Mouse (Mus musculus) testis, adult 2 months (tissue): Measurements from ENCODE around the gene Grin1. TPM values are rescaled to one million over a fixed set of nuclear protein-coding genes. Genes with fewer than 3 reads are reported as not detected.

ENCODE experiments used
- H3K27ac ChIP-seq: fragments of 200-500 bp; 2 replicates; pipeline ENCODE4 v1.5.1; 2012; ENCODE audit warnings: low read depth, low read length; ENCODE audit not compliant: control insufficient read depth, insufficient read depth
- H3K27me3 ChIP-seq: fragments of 200-500 bp; 2 replicates; pipeline ENCODE4 v1.6.1; 2012; ENCODE audit warnings: mild to moderate bottlenecking, low read length, moderate library complexity; ENCODE audit not compliant: control insufficient read depth, insufficient read depth
- H3K36me3 ChIP-seq: fragments of 200-500 bp; 2 replicates; pipeline ENCODE4 v1.6.1; 2012; ENCODE audit warnings: mild to moderate bottlenecking, low read length; ENCODE audit not compliant: control insufficient read depth, insufficient read depth
- H3K4me1 ChIP-seq: fragments of 200-500 bp; 2 replicates; pipeline ENCODE4 v1.6.1; 2012; ENCODE audit warnings: low read length; ENCODE audit not compliant: control insufficient read depth, insufficient read depth
- H3K4me3 ChIP-seq: fragments of 200-500 bp; 2 replicates; pipeline ENCODE4 v1.5.1; 2012; ENCODE audit warnings: low read depth, mild to moderate bottlenecking, low read length, moderate library complexity, mixed read lengths; ENCODE audit not compliant: control insufficient read depth
- CTCF ChIP-seq: fragments of 200-500 bp; IDR thresholded peaks from 2 replicates; pipeline ENCODE4 v1.5.1; 2012; ENCODE audit warnings: low read depth, mild to moderate bottlenecking, inconsistent platforms, low read length, moderate library complexity; ENCODE audit not compliant: control insufficient read depth, insufficient read depth, insufficient replicate concordance
- POLR2A ChIP-seq: fragments of 200-500 bp; IDR thresholded peaks from 2 replicates; pipeline ENCODE4 v1.6.1; 2012; ENCODE audit warnings: low read depth, mild to moderate bottlenecking, inconsistent platforms, low read length, moderate library complexity; ENCODE audit not compliant: control insufficient read depth
- polyA plus RNA-seq: library from polyadenylated mRNA; depleted of rRNA; stranded (reverse); fragments of >200 nt; gene quantifications from 2 replicates; pipeline ENCODE4 v1.2.3, GENCODE M21; 2012; rRNA removed

Grin1 gene
- 0.38 and 0.75 TPM in 2 replicates for polyA plus RNA-seq

- no peaks in the 10 kb centered on the region for H3K36me3 ChIP-seq
- H3K27me3 ChIP-seq: no peaks in the 10 kb centered on the region
- H3K27ac ChIP-seq: no peak within 1 kb of the TSS
- H3K4me1 ChIP-seq: peaks cover 8% of the 10 kb centered on the region
- TF ChIP-seq CTCF (no peak), POLR2A (no peak)
- peak within 1 kb of the TSS; percentile 74 for H3K4me3 ChIP-seq
These were observed at the start of gene Grin1 for GRCm38 (mm10) chr2:25318971-25319773. Grin1 (minus strand) TSS chr2:25319187.

DNA sequence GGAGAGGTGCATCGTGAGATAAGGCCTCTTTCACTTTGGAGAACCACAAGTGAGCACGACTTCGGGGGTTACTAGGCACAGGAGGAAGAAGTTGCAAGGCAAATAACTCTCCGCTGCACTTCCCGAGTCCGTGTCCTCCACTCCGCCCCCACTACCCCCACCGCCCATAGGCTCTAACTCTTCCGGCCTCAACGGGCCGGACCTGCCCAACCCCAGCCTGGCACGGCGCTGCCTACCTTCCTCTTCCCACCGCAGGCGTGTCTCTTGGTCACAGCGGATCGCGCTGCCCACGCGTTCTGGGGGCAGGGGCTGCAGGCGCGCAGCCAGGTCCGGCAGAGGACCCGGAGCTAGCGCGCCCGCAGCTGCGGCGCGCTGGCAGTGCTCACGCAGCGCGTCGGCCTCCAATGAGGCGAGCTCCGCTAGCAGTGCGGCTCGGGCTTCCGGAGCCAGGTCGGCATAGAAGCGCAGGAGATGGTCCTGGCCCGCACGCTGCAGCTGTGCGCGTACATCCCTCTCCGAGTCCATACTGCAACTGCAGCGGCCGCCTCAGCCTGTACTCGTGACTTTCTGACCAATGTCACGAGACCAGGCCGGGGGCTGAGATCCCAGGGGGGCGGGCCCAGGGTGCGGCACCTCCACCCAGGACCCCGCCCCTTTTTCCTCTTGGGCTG lies 46.2 kb upstream of the Grin1 start, which contains the start of gene Uap1l1:
Gene Uap1l1 (minus strand): TSS at position 592 of the 671 bp plus-strand sequence.
- H3K4me1 ChIP-seq: peaks cover 3% of the 10 kb centered on the region
- H3K4me3 ChIP-seq: peak within 1 kb of the TSS; percentile 55
- H3K27ac ChIP-seq: no peak within 1 kb of the TSS
- no peaks in the 10 kb centered on the region for H3K36me3 ChIP-seq
- no peaks in the 10 kb centered on the region for H3K27me3 ChIP-seq
- peak; percentile 52; the same call in 1 of the 2 replicates for TF ChIP-seq POLR2A
- no peak for TF ChIP-seq CTCF

DNA sequence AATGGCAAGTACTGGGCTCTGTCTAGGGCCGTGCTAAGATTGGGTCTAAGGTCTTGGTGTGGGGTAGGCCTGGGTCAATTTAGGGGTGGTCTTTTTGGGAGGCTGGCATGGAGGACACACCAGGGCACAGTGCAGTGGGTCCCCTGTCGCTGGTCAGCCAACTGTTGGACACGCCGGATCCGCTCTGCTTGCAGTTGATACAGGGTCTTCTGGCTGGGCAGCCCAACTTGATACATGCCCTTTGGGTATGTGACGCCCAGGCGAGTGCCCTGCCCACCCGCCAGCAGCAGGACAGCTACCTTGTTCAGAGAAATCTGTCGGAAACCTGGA lies 45.7 kb upstream of the Grin1 start:
- H3K27me3 ChIP-seq: no peaks in the 10 kb centered on the region

DNA sequence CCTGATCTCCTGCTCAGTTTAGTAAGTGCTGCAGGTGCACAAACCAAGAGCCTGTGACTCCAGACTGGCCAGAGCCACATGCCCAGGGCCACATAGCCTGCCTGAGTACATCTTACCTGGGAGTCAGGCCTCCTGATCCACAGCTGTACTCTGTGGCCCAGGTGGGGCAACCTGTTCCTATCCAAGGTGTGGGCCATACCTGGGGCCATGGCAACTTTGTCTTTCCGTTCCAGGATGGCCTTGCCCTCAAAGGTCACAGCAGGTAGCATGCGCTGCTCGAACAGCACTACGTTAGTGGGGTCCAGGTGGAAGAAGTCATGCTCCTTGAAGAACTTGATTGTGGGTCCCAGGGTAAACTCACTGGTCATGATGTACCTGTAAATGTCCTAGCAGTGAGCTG lies 45.3 kb upstream of the Grin1 start:
- H3K27me3 ChIP-seq: no peaks in the 10 kb centered on the region

More for the DNA sequence above, 45.7 kb upstream of the Grin1 start:
- Histone ChIP-seq H3K36me3 (no peaks in the 10 kb centered on the region), H3K27ac (no peak overlapping the region), H3K4me1 (peaks cover 3% of the 10 kb centered on the region), H3K4me3 (0 out of 2 replicates have a peak overlapping the region, but pooled peaks have one; percentile 4)
- no peak for TF ChIP-seq CTCF
- no peak for TF ChIP-seq POLR2A

DNA sequence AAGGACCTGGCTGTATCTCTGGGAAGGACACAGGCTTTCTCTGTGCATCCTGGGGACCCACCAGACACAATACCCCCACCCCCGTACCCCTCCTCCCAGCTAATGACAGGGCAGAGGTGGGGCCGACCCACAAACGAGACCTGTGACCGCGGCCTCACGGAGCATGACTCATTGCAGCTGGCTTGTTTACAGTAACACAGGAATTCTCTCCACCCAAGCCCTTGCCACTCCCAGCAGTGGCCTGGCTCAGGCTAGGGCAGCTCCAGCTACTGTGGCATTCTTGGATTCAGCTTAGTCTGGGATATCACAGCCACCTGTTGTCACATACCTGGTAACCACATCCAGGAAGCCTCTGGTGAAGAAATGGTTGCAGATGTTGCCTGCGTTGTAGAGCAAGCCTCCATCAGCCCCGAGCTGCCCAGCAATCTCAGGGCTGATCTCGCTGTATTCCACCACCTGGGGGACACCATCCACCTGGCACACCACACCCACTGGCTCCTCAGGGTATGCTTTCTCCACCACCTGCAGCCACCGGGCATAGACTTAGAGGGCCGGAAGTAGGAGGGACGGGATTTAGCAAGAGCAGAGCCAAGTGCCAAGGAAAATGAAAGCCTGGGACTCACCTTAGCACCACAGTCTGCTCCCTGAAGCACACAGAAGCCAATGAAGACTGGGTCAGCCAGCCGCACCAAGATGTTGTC lies 44.6 kb upstream of the Grin1 start:
- no peak overlapping the region for H3K27ac ChIP-seq
- H3K36me3 ChIP-seq: no peaks in the 10 kb centered on the region
- no peaks in the 10 kb centered on the region for H3K27me3 ChIP-seq
- no peak overlapping the region for H3K4me3 ChIP-seq
- TF ChIP-seq POLR2A (no peak), CTCF (no peak)
- peaks cover 3% of the 10 kb centered on the region for H3K4me1 ChIP-seq

More for the DNA sequence above, 45.3 kb upstream of the Grin1 start:
- peaks cover 3% of the 10 kb centered on the region for H3K4me1 ChIP-seq
- no peaks in the 10 kb centered on the region for H3K36me3 ChIP-seq
- H3K27ac ChIP-seq: no peak overlapping the region
- no peak overlapping the region for H3K4me3 ChIP-seq
- TF ChIP-seq CTCF (no peak), POLR2A (no peak)

DNA sequence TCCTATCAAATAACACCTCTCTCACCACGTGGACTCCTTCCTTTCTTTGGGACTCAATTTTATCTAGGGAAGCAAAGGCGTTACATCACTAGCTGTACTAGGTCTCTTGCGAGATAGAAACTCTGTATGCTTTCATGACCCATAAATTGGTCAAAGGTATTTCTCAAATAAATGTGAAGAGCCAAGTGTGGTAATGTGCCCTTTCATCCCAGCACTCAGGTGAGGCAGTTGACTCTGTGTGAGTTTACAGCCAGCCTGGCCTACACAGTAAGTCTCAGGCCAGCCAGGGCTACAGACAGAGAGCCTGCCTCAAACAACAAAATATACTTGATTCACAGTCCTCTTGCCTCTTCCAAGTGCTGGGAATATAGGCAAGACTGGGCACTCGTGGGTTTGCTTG lies 40.9 kb upstream of the Grin1 start:
- no peak overlapping the region for H3K27ac ChIP-seq
- TF ChIP-seq CTCF: no peak
- TF ChIP-seq POLR2A: no peak

More for the DNA sequence above, 40.9 kb upstream of the Grin1 start:
- H3K27me3 ChIP-seq: no peaks in the 10 kb centered on the region
- peaks cover 20% of the 10 kb centered on the region for H3K4me1 ChIP-seq
- no peaks in the 10 kb centered on the region for H3K36me3 ChIP-seq
- H3K4me3 ChIP-seq: no peak overlapping the region
